Mouse (Mus musculus) midbrain, embryonic 12.5 days (tissue): ENCODE measurements around the gene Fbxo17. TPM values are rescaled to one million over a fixed set of nuclear protein-coding genes. Genes with fewer than 3 reads are reported as not detected.

Experiments
- polyA plus RNA-seq: library from polyadenylated mRNA; unstranded; fragments of >200 nt; fragmentation: Nextera tagmentation; extraction: Ambion mirVana; gene quantifications from 2 replicates; pipeline ENCODE4 v1.2.1, GENCODE M21; 2016

Gene Fbxo17
- polyA plus RNA-seq, 1 experiment from 2014 or later, result 7.2 TPM

Other genes starting within 250 kb of the Fbxo17 start
- not detected in 2 replicates for gene Ifnl2, start 206.3 kb upstream of the Fbxo17 start, polyA plus RNA-seq
- not detected in 2 replicates for gene Ifnl3, start 194.0 kb upstream of the Fbxo17 start, polyA plus RNA-seq
- gene Sycn, start 175.9 kb upstream of the Fbxo17 start, polyA plus RNA-seq, result not detected in 2 replicates
- gene Nccrp1, start 169.6 kb upstream of the Fbxo17 start, polyA plus RNA-seq, result not detected in 2 replicates
- 34.1 and 34.8 TPM in 2 replicates for gene Samd4b, start 118.7 kb upstream of the Fbxo17 start, polyA plus RNA-seq
- gene Pak4, start 118.6 kb upstream of the Fbxo17 start, polyA plus RNA-seq, result 40.4 and 43.5 TPM in 2 replicates
- not detected in 2 replicates for gene Acp7, start 85.5 kb upstream of the Fbxo17 start, polyA plus RNA-seq
- 4.9 and 5.3 TPM in 2 replicates for gene Fbxo27, start 24.0 kb upstream of the Fbxo17 start, polyA plus RNA-seq
- gene Mrps12, start 25.0 kb downstream of the Fbxo17 start, polyA plus RNA-seq, result 117 and 120 TPM in 2 replicates
- 30.7 and 30.9 TPM in 2 replicates for gene Sars2, start 25.2 kb downstream of the Fbxo17 start, polyA plus RNA-seq
- gene Ccer2, start 39.4 kb downstream of the Fbxo17 start, polyA plus RNA-seq, result not detected in 2 replicates
- 78.5 and 80.6 TPM in 2 replicates for gene Sirt2, start 49.9 kb downstream of the Fbxo17 start, polyA plus RNA-seq
- gene Nfkbib, start 50.7 kb downstream of the Fbxo17 start, polyA plus RNA-seq, result 38.6 and 44.5 TPM in 2 replicates
- 1.7 and 2.8 TPM in 2 replicates for gene Rinl, start 72.2 kb downstream of the Fbxo17 start, polyA plus RNA-seq
- 323 and 357 TPM in 2 replicates for gene Hnrnpl, start 91.7 kb downstream of the Fbxo17 start, polyA plus RNA-seq
- 71.4 and 77.2 TPM in 2 replicates for gene Ech1, start 108.4 kb downstream of the Fbxo17 start, polyA plus RNA-seq
- 3.2 and 3.5 TPM in 2 replicates for gene Lgals4, start 117.0 kb downstream of the Fbxo17 start, polyA plus RNA-seq
- 2.6 and 3.1 TPM in 2 replicates for gene Lgals7, start 147.0 kb downstream of the Fbxo17 start, polyA plus RNA-seq
- gene Capn12, start 164.6 kb downstream of the Fbxo17 start, polyA plus RNA-seq, result 0.20 and 0.39 TPM in 2 replicates
- 162 and 175 TPM in 2 replicates for gene Actn4, start 245.5 kb downstream of the Fbxo17 start, polyA plus RNA-seq